Mouse (Mus musculus): ENCODE data around the gene Cluap1. TPM values are rescaled to one million over a fixed set of nuclear protein-coding genes. Genes with fewer than 3 reads are reported as not detected.

Cluap1 gene
- polyA plus RNA-seq (2015; fragmentation: Nextera tagmentation; extraction: Ambion mirVana): 33.2 and 33.4 TPM in 2 replicates

DNA sequence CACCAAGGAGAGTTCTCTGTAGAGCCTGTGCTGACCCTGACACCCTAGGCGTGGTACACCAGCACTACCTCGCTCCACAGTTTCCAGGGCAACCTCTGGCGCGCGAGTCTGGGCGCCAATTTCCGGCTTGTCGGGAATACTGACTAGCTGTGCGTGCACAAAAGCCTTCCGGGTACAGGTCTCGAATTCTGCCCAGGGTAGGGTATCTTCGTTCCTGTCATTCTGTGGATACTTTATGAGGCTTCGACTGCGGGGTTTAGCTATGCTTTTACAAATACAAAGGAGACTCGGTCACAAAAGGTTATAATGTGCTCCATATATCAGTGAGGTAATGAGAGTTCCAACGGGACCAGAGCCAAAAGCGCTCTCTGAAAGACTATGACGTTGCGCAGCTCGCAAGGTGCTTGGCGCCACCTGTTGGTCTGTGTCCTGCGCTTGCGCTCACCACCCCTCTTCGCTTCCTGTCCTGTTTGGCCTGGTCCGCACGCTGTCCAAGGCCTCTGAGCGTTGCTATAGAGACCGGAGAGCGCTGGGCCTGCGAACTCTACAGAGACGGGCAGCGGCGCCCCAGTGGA, at the start of gene Cluap1, which contains the start of gene 1700037C18Rik:
Gene Cluap1, plus strand, starts transcription at position 265 of the 575 bp plus-strand sequence.
Gene 1700037C18Rik, minus strand, starts transcription at position 153 of the 575 bp plus-strand sequence.
- Histone ChIP-seq H3K27ac (peak within 1 kb of the TSS; percentile 78), H3K4me1 (replicated peaks) (peaks cover 21% of the 10 kb centered on the region), H3K4me2 (replicated peaks) (peak within 1 kb of the TSS; percentile 77), H3K27me3 (no peaks in the 10 kb centered on the region), H3K9me3 (no peaks in the 10 kb centered on the region), H3K36me3 (peaks cover 47% of the 10 kb centered on the region), H3K4me3 (replicated peaks) (peak within 1 kb of the TSS; percentile 62), H3K9ac (replicated peaks) (peak within 1 kb of the TSS; percentile 69)
- WGBS: 0% methylated on average over 33 of the region's 33 CpGs
- ATAC-seq: peak; percentile 98

DNA sequence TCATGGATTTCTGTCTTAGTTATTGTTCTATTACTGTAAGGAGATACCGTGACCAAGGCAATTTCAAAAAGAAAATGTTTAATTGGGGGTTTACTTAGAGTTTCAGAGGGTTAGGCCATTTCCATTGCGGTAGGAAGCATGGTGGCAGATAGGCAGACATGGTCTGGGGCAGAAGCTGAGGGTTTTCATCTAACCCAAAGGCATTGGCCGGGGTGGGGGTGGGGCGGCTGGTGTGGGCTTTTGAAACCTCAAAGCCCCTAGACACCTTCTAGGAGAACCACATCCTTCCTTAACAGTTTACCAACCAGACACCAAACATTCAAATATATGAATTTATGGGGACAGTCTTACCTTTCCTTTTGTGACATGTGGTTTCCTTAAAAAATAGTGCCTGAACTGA, 49.3 kb upstream of the Cluap1 start:
- WGBS: 86% methylated on average over 4 of the region's 4 CpGs
- ATAC-seq: no peak
- Histone ChIP-seq H3K36me3 (peaks cover 29% of the 10 kb centered on the region), H3K4me3 (replicated peaks) (no peak overlapping the region), H3K9ac (replicated peaks) (no peak overlapping the region), H3K4me1 (replicated peaks) (no peaks in the 10 kb centered on the region), H3K27me3 (no peaks in the 10 kb centered on the region), H3K27ac (no peak overlapping the region), H3K9me3 (no peaks in the 10 kb centered on the region), H3K4me2 (replicated peaks) (no peak overlapping the region)

DNA sequence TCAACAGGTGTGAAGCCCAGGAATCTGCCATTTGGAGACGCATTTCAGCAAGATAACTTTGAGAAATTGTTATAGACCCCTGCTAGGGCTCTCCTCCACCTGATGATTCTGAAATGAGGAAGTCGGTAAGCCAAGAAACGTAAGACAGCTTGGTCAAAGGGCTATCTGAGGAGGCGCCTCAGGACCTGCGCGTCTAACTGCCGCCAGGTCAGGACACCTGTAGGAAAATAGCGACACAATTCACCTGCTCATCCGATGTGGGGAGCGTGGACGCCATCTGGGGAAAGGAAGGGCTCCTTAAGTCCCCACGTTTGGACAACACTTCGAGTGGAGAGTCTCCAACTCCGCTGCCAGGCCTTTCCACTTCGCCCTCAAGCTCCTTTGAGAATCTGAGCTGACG, 36.8 kb upstream of the Cluap1 start:
- peak overlapping the region; percentile 56 for H3K4me3 ChIP-seq (replicated peaks)
- 2% methylated on average over 16 of the region's 16 CpGs for WGBS
- H3K4me2 ChIP-seq (replicated peaks): peak overlapping the region; percentile 93
- ATAC-seq: no peak
- H3K9me3 ChIP-seq: no peaks in the 10 kb centered on the region
- H3K9ac ChIP-seq (replicated peaks): peak overlapping the region; percentile 67
- H3K27me3 ChIP-seq: no peaks in the 10 kb centered on the region
- H3K27ac ChIP-seq: peak overlapping the region; percentile 19; the same call in 1 of the 2 replicates
- H3K36me3 ChIP-seq: peaks cover 19% of the 10 kb centered on the region
- peaks cover 26% of the 10 kb centered on the region for H3K4me1 ChIP-seq (replicated peaks)

DNA sequence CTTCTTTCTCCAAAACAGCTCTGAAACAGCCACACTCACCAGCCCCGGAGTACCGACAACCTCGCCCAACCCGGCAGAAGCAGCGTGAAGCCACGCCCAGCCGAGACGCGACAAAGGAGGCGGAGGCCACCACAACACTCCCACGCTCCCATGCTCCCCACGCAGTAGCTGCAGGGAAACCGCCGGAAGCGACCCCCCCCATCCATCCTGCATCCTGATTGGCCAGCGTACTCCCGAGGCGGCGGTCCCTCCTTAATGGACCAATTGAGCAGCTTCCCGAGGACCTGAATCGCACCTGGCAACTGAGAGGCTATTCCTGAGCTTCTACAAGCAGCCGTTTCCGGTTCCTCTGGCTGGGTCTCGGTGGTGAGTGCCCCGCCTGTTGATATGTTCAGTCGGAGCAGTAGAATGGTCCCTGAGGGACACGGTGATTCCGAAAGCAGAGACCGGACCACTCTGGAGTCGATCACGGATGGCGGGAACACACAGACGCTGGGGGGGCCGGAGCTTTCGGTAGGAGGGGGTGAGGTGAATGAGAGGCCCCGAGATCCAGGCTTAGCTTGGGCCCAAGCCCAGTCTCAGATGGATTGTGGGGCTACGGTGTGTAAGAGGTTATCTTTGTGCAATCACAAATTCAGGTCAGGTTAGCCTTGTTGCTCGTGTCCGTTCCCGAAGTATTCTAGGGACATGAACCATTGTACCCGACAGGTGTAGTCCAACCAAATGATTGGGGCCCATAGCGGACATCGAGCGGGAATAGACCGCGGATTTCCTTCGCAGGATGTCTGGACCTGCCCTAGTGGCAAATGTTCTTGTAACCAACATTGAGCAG, 36.2 kb upstream of the Cluap1 start, which contains the start of gene Naa60:
Gene Naa60, plus strand, starts transcription at position 160 of the 832 bp plus-strand sequence.
- peak; percentile 99 for ATAC-seq
- peaks cover 15% of the 10 kb centered on the region for H3K36me3 ChIP-seq
- peak within 1 kb of the TSS; percentile 44; the same call in 1 of the 2 replicates for H3K27ac ChIP-seq
- H3K4me1 ChIP-seq (replicated peaks): peaks cover 26% of the 10 kb centered on the region
- 5% methylated on average over 47 of the region's 47 CpGs for WGBS
- H3K4me3 ChIP-seq (replicated peaks): peak within 1 kb of the TSS; percentile 56
- peak within 1 kb of the TSS; percentile 67 for H3K9ac ChIP-seq (replicated peaks)
- peak within 1 kb of the TSS; percentile 93 for H3K4me2 ChIP-seq (replicated peaks)
- no peaks in the 10 kb centered on the region for H3K27me3 ChIP-seq
- H3K9me3 ChIP-seq: no peaks in the 10 kb centered on the region

DNA sequence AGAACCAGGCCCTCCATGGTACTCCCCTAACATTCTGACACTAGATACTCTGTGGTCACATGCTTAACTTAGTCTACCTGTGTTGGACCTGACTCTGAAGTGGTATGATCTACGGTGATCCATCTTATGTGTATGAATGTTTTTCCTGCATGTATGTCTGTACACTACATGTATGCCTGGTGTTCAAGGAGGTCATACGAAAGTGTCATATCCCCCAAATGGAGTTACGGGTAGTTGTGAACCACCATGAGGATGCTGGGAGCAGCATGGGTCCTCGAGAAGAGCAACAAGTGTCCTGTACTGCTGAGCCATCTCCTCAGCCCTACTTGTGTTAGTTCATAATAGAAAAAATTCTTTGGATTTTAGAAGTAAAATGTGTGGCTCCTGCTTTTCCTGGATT, 32.3 kb upstream of the Cluap1 start:
- Histone ChIP-seq H3K4me2 (replicated peaks) (no peak overlapping the region), H3K36me3 (peaks cover 14% of the 10 kb centered on the region), H3K27ac (no peak overlapping the region), H3K4me3 (replicated peaks) (no peak overlapping the region), H3K27me3 (no peaks in the 10 kb centered on the region), H3K4me1 (replicated peaks) (peaks cover 24% of the 10 kb centered on the region), H3K9ac (replicated peaks) (no peak overlapping the region), H3K9me3 (no peaks in the 10 kb centered on the region)
- ATAC-seq: no peak
- WGBS: 95% methylated on average over 4 of the region's 4 CpGs

DNA sequence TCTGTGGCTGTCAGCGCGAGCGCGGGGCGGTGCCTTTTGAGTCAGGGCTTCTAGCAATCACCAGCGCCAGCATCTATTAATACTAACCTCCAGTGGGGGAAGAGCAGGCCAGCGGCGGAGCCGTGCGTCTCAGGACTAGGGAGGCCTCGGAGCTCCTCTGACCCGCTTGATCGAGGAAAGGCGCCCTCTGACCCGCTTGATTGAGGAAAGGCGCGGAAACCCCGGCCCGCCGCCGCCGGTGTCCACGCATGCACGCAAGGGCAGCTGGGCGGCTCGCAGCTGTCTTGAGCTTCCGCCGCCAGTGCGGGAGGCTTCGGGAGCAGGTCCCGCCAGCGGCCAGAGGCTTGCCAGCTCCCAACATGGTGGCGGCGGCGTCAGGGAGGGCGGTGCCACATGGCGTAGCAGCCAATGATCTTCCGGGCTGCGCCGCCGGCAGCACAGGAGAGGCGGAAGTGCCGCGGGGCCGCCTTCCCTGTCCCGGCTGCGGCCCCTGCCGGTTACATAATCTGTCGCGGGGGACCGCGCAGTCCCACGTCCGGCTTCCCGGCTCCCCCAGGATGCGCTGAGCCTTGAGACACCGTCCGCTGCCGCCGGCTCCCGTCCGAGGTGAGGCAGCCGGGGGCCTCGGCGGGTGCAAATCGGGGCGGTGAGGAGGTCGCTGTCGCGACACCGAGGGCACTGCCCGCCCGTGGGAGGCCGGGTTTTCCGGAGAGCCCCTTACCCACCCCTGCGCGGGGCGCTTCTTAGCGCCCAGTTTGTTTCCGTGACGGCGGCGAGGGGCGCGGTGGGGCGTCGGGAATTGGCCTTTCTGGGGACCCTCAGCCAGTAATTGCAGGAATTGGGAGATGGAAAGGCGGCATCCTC, 24.2 kb upstream of the Cluap1 start, which contains the start of the genes Zfp597 and Gm20695:
Gene Zfp597, minus strand, starts transcription at position 361 of the 864 bp plus-strand sequence.
Gene Gm20695, plus strand, starts transcription at position 448 of the 864 bp plus-strand sequence.
- Histone ChIP-seq H3K4me3 (replicated peaks) (peak within 1 kb of the TSS; percentile 91), H3K9ac (replicated peaks) (peak within 1 kb of the TSS; percentile 90), H3K9me3 (no peaks in the 10 kb centered on the region), H3K4me1 (replicated peaks) (peaks cover 37% of the 10 kb centered on the region), H3K27me3 (no peaks in the 10 kb centered on the region), H3K27ac (peak within 1 kb of the TSS; percentile 95), H3K36me3 (peaks cover 3% of the 10 kb centered on the region), H3K4me2 (replicated peaks) (peak within 1 kb of the TSS; percentile 62)
- WGBS: under 1% methylated on average over 84 of the region's 88 CpGs
- ATAC-seq: peak; percentile 99

DNA sequence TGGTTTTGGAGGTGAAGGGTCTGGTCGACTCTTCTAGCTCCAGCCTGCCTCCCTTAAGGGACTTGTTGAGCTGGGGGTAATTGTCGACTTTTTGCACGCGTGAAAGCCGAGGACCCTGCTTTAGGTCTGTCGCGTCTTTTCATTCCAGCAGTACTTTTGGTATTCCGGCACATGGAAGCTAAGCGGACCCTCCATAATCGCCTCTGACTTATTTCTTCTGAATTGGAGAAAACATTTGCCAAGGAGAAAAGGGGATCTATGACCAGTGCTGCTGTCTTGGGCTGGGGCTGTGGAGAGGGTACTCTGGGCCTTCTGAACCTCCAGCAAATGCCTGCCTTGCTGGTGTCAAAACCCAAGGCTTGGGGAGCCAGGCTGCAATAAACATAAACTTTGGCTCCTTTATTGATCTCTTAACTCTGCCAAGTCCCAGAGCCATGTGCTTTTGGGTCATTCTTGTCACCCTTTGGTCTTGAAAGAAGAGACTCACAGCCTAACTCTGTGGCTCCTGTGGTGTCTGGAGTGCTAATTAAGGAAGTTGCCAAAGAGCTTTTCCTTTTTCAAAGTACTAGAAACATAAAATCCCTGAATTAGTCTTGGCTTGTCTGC, 23.4 kb upstream of the Cluap1 start:
- peak overlapping the region; percentile 90 for H3K9ac ChIP-seq (replicated peaks)
- H3K9me3 ChIP-seq: no peaks in the 10 kb centered on the region
- H3K4me1 ChIP-seq (replicated peaks): peaks cover 37% of the 10 kb centered on the region
- peak overlapping the region; percentile 95 for H3K27ac ChIP-seq
- 3% methylated on average over 10 of the region's 10 CpGs for WGBS
- ATAC-seq: no peak; the same call in 1 of the 2 replicates
- peak overlapping the region; percentile 91 for H3K4me3 ChIP-seq (replicated peaks)
- H3K36me3 ChIP-seq: no peaks in the 10 kb centered on the region
- peak overlapping the region; percentile 62 for H3K4me2 ChIP-seq (replicated peaks)
- no peaks in the 10 kb centered on the region for H3K27me3 ChIP-seq

DNA sequence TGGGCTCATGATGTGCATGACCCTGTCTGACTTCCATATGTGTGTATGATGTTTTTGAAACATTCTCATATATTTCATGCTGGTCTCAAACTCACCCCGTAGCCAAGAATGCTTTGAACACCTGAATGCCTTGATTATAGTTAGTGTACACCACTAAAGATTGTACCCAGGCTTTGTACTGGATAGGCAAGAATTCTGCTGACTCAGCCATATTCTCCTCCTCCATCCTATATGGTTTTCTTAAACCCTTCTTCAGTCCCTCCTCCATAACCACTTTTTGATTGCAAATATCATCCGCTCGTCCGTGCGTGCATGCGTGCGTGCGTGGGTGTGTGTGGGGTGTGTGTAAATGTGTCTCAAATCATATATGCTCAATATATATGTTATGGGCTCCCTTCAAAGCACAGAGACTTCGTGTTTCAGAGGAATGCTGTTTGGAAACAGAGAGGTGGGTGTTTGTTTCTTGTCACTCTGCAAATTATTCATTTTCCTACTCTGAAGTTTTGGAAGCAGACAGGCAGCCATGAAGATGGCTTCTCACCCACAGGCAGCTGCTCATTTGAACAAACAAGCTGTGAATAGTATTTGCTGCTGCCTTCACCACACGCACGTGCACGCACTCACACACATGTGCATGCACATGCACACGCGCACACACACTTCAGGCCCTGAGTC, 16.8 kb upstream of the Cluap1 start:
- no peaks in the 10 kb centered on the region for H3K4me1 ChIP-seq (replicated peaks)
- no peaks in the 10 kb centered on the region for H3K9me3 ChIP-seq
- 92% methylated on average over 14 of the region's 14 CpGs for WGBS
- H3K27ac ChIP-seq: no peak overlapping the region
- no peak overlapping the region for H3K4me2 ChIP-seq (replicated peaks)
- H3K9ac ChIP-seq (replicated peaks): no peak overlapping the region
- H3K27me3 ChIP-seq: no peaks in the 10 kb centered on the region
- no peak for ATAC-seq
- H3K36me3 ChIP-seq: peaks cover 22% of the 10 kb centered on the region
- no peak overlapping the region for H3K4me3 ChIP-seq (replicated peaks)

DNA sequence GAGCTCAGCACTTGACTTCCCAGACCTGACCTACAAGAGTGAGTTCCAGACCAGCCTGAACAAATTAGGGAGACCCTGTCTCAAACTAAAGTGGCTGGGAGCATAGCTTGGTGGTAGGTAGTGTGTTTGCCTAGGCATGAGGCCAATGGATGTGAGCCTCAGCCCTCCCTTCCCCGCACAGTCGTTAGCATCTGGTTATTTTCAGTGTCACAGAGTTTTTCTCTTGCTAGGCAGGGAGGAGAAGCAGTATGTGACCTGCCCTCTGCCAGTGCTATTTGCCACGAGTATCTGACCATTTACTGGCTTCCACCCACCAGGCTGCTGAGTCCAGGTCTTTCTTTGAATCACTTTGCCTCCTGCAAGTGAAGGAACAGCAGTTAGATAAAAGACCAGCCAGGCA, 14.9 kb upstream of the Cluap1 start:
- Histone ChIP-seq H3K36me3 (peaks cover 41% of the 10 kb centered on the region), H3K9me3 (no peaks in the 10 kb centered on the region), H3K4me1 (replicated peaks) (no peaks in the 10 kb centered on the region), H3K4me3 (replicated peaks) (no peak overlapping the region), H3K27ac (no peak overlapping the region), H3K4me2 (replicated peaks) (no peak overlapping the region), H3K9ac (replicated peaks) (no peak overlapping the region), H3K27me3 (no peaks in the 10 kb centered on the region)
- WGBS: 89% methylated on average over 3 of the region's 3 CpGs
- ATAC-seq: no peak

DNA sequence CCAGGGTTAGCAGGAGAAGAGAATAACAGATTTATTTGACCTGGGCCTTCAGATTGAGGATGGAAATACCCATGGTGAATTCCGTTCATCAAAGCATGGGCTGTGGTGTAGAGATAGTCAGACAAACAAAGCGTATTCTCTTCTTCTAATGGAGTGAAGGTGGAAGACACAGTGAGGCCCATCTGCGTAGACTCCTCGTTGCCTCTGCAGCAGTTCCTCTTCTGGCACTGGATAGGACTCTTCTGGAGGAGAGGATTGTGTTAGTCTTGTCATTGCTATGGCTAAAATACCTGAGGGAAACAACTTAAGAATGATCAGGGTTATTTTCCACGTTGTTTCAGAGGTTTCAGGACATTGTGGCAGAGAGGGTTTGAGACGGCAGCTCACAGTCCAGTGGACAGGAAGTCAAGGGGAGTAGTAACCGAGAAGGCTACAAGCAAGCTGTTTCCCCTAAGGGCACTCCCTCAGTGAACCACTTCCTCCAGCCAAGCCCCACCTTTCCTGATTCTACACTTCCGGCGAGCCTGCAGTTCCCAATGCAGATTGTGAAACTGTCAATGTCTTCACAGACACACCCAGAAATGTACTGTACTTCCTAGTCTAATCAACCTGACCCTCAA, 13.3 kb upstream of the Cluap1 start:
- Histone ChIP-seq H3K4me3 (replicated peaks) (no peak overlapping the region), H3K4me1 (replicated peaks) (no peaks in the 10 kb centered on the region), H3K36me3 (peaks cover 57% of the 10 kb centered on the region), H3K27ac (no peak overlapping the region), H3K9me3 (no peaks in the 10 kb centered on the region), H3K27me3 (no peaks in the 10 kb centered on the region), H3K4me2 (replicated peaks) (no peak overlapping the region), H3K9ac (replicated peaks) (no peak overlapping the region)
- WGBS: 90% methylated on average over 9 of the region's 9 CpGs
- ATAC-seq: no peak
